Mouse (Mus musculus) lung, postnatal 0 days (tissue): ENCODE data around the gene Zyx. TPM values are rescaled to one million over a fixed set of nuclear protein-coding genes. Genes with fewer than 3 reads are reported as not detected.

ENCODE experiments used
- ATAC-seq: fragments of 200-750 bp; cut with Nextera tagmentation; 2 replicates; pipeline ENCODE4 v1.8.0; 2017; ENCODE audit warnings: moderate library complexity
- DNase-seq: peaks from one replicate; pipeline ENCODE4 v3.0.0-alpha.2; 2016; ENCODE audit warnings: low spot score
- H3K27ac ChIP-seq: fragments of 300-500 bp; sonication (generic); 2 replicates; pipeline ENCODE4 v1.5.1; 2014; ENCODE audit warnings: antibody characterized with exemption, mild to moderate bottlenecking, low read length, mixed read lengths
- H3K27me3 ChIP-seq: fragments of 300-500 bp; sonication (generic); replicated peaks from 2 replicates; pipeline ENCODE4 v1.6.1; 2014; ENCODE audit warnings: low read length, mixed read lengths; ENCODE audit not compliant: insufficient read depth
- H3K36me3 ChIP-seq: fragments of 300-500 bp; sonication (generic); 2 replicates; pipeline ENCODE4 v1.6.1; 2014; ENCODE audit warnings: low read length, mixed read lengths; ENCODE audit not compliant: insufficient read depth
- H3K4me1 ChIP-seq: fragments of 300-500 bp; sonication (generic); 2 replicates; pipeline ENCODE4 v1.6.1; 2014; ENCODE audit warnings: antibody characterized with exemption, low read depth, low read length, mixed read lengths; ENCODE audit not compliant: insufficient read depth
- H3K4me2 ChIP-seq: fragments of 300-500 bp; sonication (generic); replicated peaks from 2 replicates; pipeline ENCODE4 v1.6.1; 2014; ENCODE audit warnings: low read depth, mild to moderate bottlenecking, low read length, moderate library complexity, mixed read lengths
- H3K4me3 ChIP-seq: fragments of 300-500 bp; sonication (generic); 2 replicates; pipeline ENCODE4 v1.5.1; 2014; ENCODE audit warnings: low read depth, low read length
- H3K9ac ChIP-seq: fragments of 300-500 bp; sonication (generic); replicated peaks from 2 replicates; pipeline ENCODE4 v1.6.1; 2014; ENCODE audit warnings: low read depth, mild to moderate bottlenecking
- H3K9me3 ChIP-seq: fragments of 300-500 bp; sonication (generic); 2 replicates; pipeline ENCODE4 v1.6.1; 2016; ENCODE audit warnings: low read length, mixed read lengths
- CTCF ChIP-seq: IDR thresholded peaks from 2 replicates; pipeline ENCODE4 v1.5.1; 2016; ENCODE audit warnings: antibody characterized with exemption, mild to moderate bottlenecking
- EP300 ChIP-seq: IDR thresholded peaks from 2 replicates; pipeline ENCODE4 v1.6.1; 2016; ENCODE audit warnings: antibody characterized with exemption, mild to moderate bottlenecking, control low read depth
- WGBS: fragments of 180-500 bp; shearing (Covaris S2); extraction: QIAGEN DNeasy Blood & Tissue Kit; methylation state at CpG from one replicate; pipeline ENCODE4 v1.1.7; 2014; 5-methylcytosine and 5-hydroxymethylcytosine counted together
- polyA plus RNA-seq: library from polyadenylated mRNA; unstranded; fragments of >200 nt; fragmentation: Nextera tagmentation; extraction: Ambion mirVana; gene quantifications from 2 replicates; pipeline ENCODE4 v1.2.1, GENCODE M21; 2015

Gene Zyx
- polyA plus RNA-seq, 1 experiment from 2014 or later = 183 TPM

DNA sequence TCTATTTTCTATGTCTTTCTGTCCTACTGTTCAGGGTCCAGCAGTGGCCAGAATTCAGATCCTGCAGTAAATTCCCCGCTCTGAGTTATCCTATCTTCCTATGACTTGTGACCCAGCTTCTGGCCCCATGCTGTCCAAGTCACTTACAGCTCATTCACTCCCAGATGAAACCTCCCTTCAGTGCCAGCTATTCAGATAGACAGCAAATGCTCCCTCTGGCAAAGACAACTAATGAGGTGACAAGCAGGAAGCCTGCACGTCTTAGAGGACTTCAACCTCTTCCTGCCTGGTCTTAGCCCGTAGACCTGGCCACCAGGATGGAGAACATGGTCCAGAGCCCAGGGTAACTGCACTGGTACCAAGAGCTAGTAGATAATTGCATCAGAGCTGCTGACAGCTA, 13.5 kb downstream of the Zyx start:
- no peak overlapping the region for H3K4me3 ChIP-seq
- WGBS = 43% methylated on average over 3 of the region's 3 CpGs
- no peaks in the 10 kb centered on the region for H3K27me3 ChIP-seq
- H3K9ac ChIP-seq = no peak overlapping the region
- ATAC-seq = peak; percentile 82
- peak overlapping the region; percentile 62; the same call in 1 of the 2 replicates for H3K27ac ChIP-seq
- H3K36me3 ChIP-seq = peaks cover 21% of the 10 kb centered on the region
- no peaks in the 10 kb centered on the region for H3K9me3 ChIP-seq
- H3K4me1 ChIP-seq = no peaks in the 10 kb centered on the region; the same call in 1 of the 2 replicates
- no peak overlapping the region for H3K4me2 ChIP-seq
- DNase-seq = peak; percentile 89
- TF ChIP-seq CTCF (no peak), EP300 (0 out of 2 replicates have a peak, but pooled peaks have one; percentile 43)

- Histone ChIP-seq H3K9ac (no peak overlapping the region), H3K27ac (no peak overlapping the region), H3K36me3 (peaks cover 13% of the 10 kb centered on the region; the same call in 1 of the 2 replicates), H3K27me3 (no peaks in the 10 kb centered on the region), H3K4me2 (no peak overlapping the region), H3K9me3 (no peaks in the 10 kb centered on the region), H3K4me1 (no peaks in the 10 kb centered on the region), H3K4me3 (no peak overlapping the region)
- WGBS = 88% methylated on average over 4 of the region's 4 CpGs
- TF ChIP-seq EP300 (no peak), CTCF (no peak)
- no peak for ATAC-seq
- DNase-seq = no peak
Measured at GRCm38 (mm10) chr6:42364066-42364465, 14.6 kb downstream of the Zyx start.

GRCm38 (mm10) chr6:42364607-42365006, 15.2 kb downstream of the Zyx start:
- Histone ChIP-seq H3K4me3 (no peak overlapping the region), H3K36me3 (peaks cover 10% of the 10 kb centered on the region; the same call in 1 of the 2 replicates), H3K4me2 (no peak overlapping the region), H3K27me3 (no peaks in the 10 kb centered on the region), H3K27ac (no peak overlapping the region), H3K9me3 (no peaks in the 10 kb centered on the region), H3K9ac (no peak overlapping the region), H3K4me1 (no peaks in the 10 kb centered on the region)
- DNase-seq = no peak
- TF ChIP-seq CTCF (no peak), EP300 (no peak)
- WGBS = 77% methylated on average over 15 of the region's 15 CpGs
- ATAC-seq = no peak

- no peak overlapping the region for H3K4me3 ChIP-seq
- no peaks in the 10 kb centered on the region for H3K9me3 ChIP-seq
- ATAC-seq (no peak), DNase-seq (no peak)
- H3K4me1 ChIP-seq = no peaks in the 10 kb centered on the region
- TF ChIP-seq EP300 (no peak), CTCF (no peak)
- no peak overlapping the region for H3K27ac ChIP-seq
- H3K27me3 ChIP-seq = no peaks in the 10 kb centered on the region
- 89% methylated on average over 6 of the region's 6 CpGs for WGBS
- no peak overlapping the region for H3K4me2 ChIP-seq
- no peak overlapping the region for H3K9ac ChIP-seq
- H3K36me3 ChIP-seq = peaks cover 4% of the 10 kb centered on the region; the same call in 1 of the 2 replicates
Measured at GRCm38 (mm10) chr6:42365215-42365614, 15.8 kb downstream of the Zyx start.

DNA sequence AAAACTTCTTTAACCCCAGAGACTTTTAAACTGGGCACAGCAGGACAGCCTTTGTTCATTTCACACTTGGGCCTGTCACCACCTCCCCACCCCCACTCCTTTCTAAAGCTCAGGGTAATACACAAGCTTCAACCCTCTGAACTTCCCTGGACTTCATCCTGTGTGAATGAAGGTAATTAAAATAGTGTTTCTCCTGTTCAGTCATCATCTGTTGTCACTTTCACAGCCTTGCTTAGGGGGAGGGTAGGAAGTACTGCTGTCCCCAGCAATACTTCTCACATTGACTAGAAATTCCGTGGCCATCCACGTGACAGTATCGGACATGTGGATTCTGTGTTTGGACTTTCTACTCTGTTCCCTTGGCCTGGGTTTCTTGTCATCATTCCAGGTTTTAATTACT, 20.4 kb downstream of the Zyx start:
- 35% methylated on average over 3 of the region's 3 CpGs for WGBS
- Histone ChIP-seq H3K4me1 (peaks cover 5% of the 10 kb centered on the region; the same call in 1 of the 2 replicates), H3K9me3 (no peaks in the 10 kb centered on the region), H3K4me3 (no peak overlapping the region), H3K36me3 (no peaks in the 10 kb centered on the region), H3K9ac (no peak overlapping the region), H3K27ac (0 out of 2 replicates have a peak overlapping the region, but pooled peaks have one; percentile 9), H3K4me2 (no peak overlapping the region), H3K27me3 (no peaks in the 10 kb centered on the region)
- TF ChIP-seq EP300 = peak; percentile 38
- no peak for TF ChIP-seq CTCF
- peak; percentile 42 for ATAC-seq
- DNase-seq = peak; percentile 89

- ATAC-seq (peak; percentile 73), DNase-seq (peak; percentile 87)
- Histone ChIP-seq H3K9me3 (no peaks in the 10 kb centered on the region), H3K4me2 (0 out of 2 replicates have a peak overlapping the region, but pooled peaks have one; percentile 11), H3K4me3 (no peak overlapping the region), H3K27me3 (no peaks in the 10 kb centered on the region), H3K9ac (no peak overlapping the region), H3K4me1 (peaks cover 5% of the 10 kb centered on the region; the same call in 1 of the 2 replicates), H3K27ac (peak overlapping the region; percentile 71), H3K36me3 (no peaks in the 10 kb centered on the region)
- WGBS = 47% methylated on average over 4 of the region's 4 CpGs
- TF ChIP-seq CTCF = no peak
- no peak for TF ChIP-seq EP300
Measured at GRCm38 (mm10) chr6:42370630-42371363, 21.4 kb downstream of the Zyx start.
